Mouse (Mus musculus): ENCODE data around the gene Entpd7. TPM values are rescaled to one million over a fixed set of nuclear protein-coding genes. Genes with fewer than 3 reads are reported as not detected.

Entpd7 gene
- polyA plus RNA-seq, 2 experiments = 9.3 to 13.2 TPM

DNA sequence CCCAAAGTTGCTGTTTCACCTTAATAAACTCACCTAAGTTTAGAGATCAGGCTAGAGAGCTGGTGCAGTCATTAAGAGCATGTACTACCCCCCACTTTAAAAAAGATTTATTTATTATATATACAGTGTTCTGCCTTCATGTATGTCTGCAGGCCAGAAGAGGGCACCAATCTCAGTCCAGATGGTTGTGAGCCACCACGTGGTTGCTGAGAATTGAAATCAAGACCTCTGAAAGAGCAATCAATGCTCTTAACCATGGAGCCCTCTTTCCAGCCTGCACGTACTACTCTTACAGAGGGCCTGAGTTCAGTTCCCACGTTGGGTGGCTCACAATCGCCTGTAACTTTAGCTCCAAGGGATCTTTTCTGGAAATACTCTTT is 22.1 kb upstream of the Entpd7 start:
- Histone ChIP-seq H3K9ac (ENCODE audit: low read depth, low read length, severe bottlenecking) (no peak overlapping the region), H3K27ac (replicated peaks; ENCODE audit: low read depth, low read length) (no peak overlapping the region), H3K4me3 (replicated peaks; ENCODE audit: low read length) (no peak overlapping the region), H3K27me3 (ENCODE audit: control insufficient read depth, insufficient read depth, low read length) (no peaks in the 10 kb centered on the region), H3K4me2 (replicated peaks; ENCODE audit: low read depth, low read length, severe bottlenecking) (no peak overlapping the region), H3K4me1 (ENCODE audit: control insufficient read depth, insufficient read depth, low read length) (no peaks in the 10 kb centered on the region), H3K9me3 (ENCODE audit: control insufficient read depth, low read length) (no peaks in the 10 kb centered on the region), H3K36me3 (ENCODE audit: control insufficient read depth, insufficient read depth, low read length) (peaks cover 15% of the 10 kb centered on the region)
- WGBS = 64% methylated on average over 4 of the region's 4 CpGs
- DNase-seq (ENCODE audit: low spot score) (no peak), ATAC-seq (ENCODE audit: low FRiP score, low read depth) (no peak)
- no peak for TF ChIP-seq POLR2A (IDR thresholded peaks at IDR 0.05; ENCODE audit: borderline replicate concordance, extremely low read depth, insufficient read depth, insufficient read length)

DNA sequence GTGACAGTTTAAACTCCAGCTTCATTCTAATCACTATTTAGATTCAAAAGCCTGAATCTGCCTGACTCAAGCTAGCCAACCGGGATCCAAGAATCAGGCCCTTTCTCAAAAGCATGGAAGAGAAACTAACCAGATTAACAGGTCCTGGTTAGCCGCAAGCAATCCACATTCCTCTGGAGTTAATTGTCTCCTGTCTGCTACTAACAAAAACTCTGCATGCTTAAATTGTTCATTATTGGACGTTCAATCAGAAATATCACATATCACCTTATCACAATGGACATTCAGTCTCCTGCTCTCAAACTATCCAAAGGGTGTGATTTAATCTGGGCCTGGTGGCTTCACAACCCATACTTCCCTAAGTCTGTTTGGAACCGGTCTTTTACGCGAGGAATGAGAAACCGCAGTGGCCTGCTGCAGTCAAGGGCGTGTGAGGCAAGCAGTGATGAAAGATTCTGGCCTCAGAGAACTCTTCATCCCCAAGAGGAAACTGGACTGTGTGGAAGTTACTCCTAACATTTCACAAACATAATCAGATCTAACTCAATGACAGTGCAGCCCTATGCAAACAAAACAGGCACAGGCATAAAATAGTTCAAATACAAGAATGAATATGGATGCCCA is 20.2 kb upstream of the Entpd7 start:
- Histone ChIP-seq H3K9me3 (ENCODE audit: control insufficient read depth, low read length) (no peaks in the 10 kb centered on the region), H3K4me1 (ENCODE audit: control insufficient read depth, insufficient read depth, low read length) (peaks cover 10% of the 10 kb centered on the region), H3K36me3 (ENCODE audit: control insufficient read depth, insufficient read depth, low read length) (peaks cover 3% of the 10 kb centered on the region), H3K27me3 (ENCODE audit: control insufficient read depth, insufficient read depth, low read length) (no peaks in the 10 kb centered on the region), H3K4me2 (replicated peaks; ENCODE audit: low read depth, low read length, severe bottlenecking) (no peak overlapping the region), H3K27ac (replicated peaks; ENCODE audit: low read depth, low read length) (no peak overlapping the region), H3K9ac (ENCODE audit: low read depth, low read length, severe bottlenecking) (no peak overlapping the region), H3K4me3 (replicated peaks; ENCODE audit: low read length) (no peak overlapping the region)
- ATAC-seq (ENCODE audit: low FRiP score, low read depth) = no peak
- no peak for DNase-seq (ENCODE audit: low spot score)
- TF ChIP-seq POLR2A (IDR thresholded peaks at IDR 0.05; ENCODE audit: borderline replicate concordance, extremely low read depth, insufficient read depth, insufficient read length) = no peak
- WGBS = 72% methylated on average over 8 of the region's 8 CpGs

- no peak for TF ChIP-seq POLR2A (IDR thresholded peaks at IDR 0.05; ENCODE audit: borderline replicate concordance, extremely low read depth, insufficient read depth, insufficient read length)
- no peaks in the 10 kb centered on the region for H3K9me3 ChIP-seq (ENCODE audit: control insufficient read depth, low read length)
- WGBS = 70% methylated on average over 7 of the region's 7 CpGs
- H3K27ac ChIP-seq (replicated peaks; ENCODE audit: low read depth, low read length) = no peak overlapping the region
- DNase-seq (ENCODE audit: low spot score) = no peak
- H3K4me3 ChIP-seq (replicated peaks; ENCODE audit: low read length) = no peak overlapping the region
- peaks cover 12% of the 10 kb centered on the region for H3K4me1 ChIP-seq (ENCODE audit: control insufficient read depth, insufficient read depth, low read length)
- H3K4me2 ChIP-seq (replicated peaks; ENCODE audit: low read depth, low read length, severe bottlenecking) = no peak overlapping the region
- H3K27me3 ChIP-seq (ENCODE audit: control insufficient read depth, insufficient read depth, low read length) = no peaks in the 10 kb centered on the region
- no peaks in the 10 kb centered on the region for H3K36me3 ChIP-seq (ENCODE audit: control insufficient read depth, insufficient read depth, low read length)
- no peak overlapping the region for H3K9ac ChIP-seq (ENCODE audit: low read depth, low read length, severe bottlenecking)
- no peak for ATAC-seq (ENCODE audit: low FRiP score, low read depth)
These were observed 18.4 kb upstream of the Entpd7 start for GRCm38 (mm10) chr19:43671054-43671453.

- no peak for ATAC-seq (ENCODE audit: low FRiP score, low read depth)
- Histone ChIP-seq H3K4me2 (replicated peaks; ENCODE audit: low read depth, low read length, severe bottlenecking) (peak overlapping the region; percentile 86), H3K27me3 (ENCODE audit: control insufficient read depth, insufficient read depth, low read length) (no peaks in the 10 kb centered on the region), H3K9me3 (ENCODE audit: control insufficient read depth, low read length) (no peaks in the 10 kb centered on the region), H3K4me3 (replicated peaks; ENCODE audit: low read length) (peak overlapping the region; percentile 90), H3K27ac (replicated peaks; ENCODE audit: low read depth, low read length) (no peak overlapping the region), H3K36me3 (ENCODE audit: control insufficient read depth, insufficient read depth, low read length) (no peaks in the 10 kb centered on the region), H3K9ac (ENCODE audit: low read depth, low read length, severe bottlenecking) (peak overlapping the region; percentile 85), H3K4me1 (ENCODE audit: control insufficient read depth, insufficient read depth, low read length) (peaks cover 19% of the 10 kb centered on the region)
- no peak for TF ChIP-seq POLR2A (IDR thresholded peaks at IDR 0.05; ENCODE audit: borderline replicate concordance, extremely low read depth, insufficient read depth, insufficient read length)
- WGBS = 7% methylated on average over 21 of the region's 21 CpGs
- no peak for DNase-seq (ENCODE audit: low spot score)
These were observed 15.8 kb upstream of the Entpd7 start for GRCm38 (mm10) chr19:43673513-43674315.

- no peak for DNase-seq (ENCODE audit: low spot score)
These were observed 15.2 kb upstream of the Entpd7 start for GRCm38 (mm10) chr19:43674316-43674689.

More at GRCm38 (mm10) chr19:43674316-43674689, 15.2 kb upstream of the Entpd7 start:
- WGBS = 1% methylated on average over 26 of the region's 29 CpGs
- Histone ChIP-seq H3K4me3 (replicated peaks; ENCODE audit: low read length) (peak overlapping the region; percentile 90), H3K4me2 (replicated peaks; ENCODE audit: low read depth, low read length, severe bottlenecking) (peak overlapping the region; percentile 86), H3K4me1 (ENCODE audit: control insufficient read depth, insufficient read depth, low read length) (peaks cover 19% of the 10 kb centered on the region), H3K9ac (ENCODE audit: low read depth, low read length, severe bottlenecking) (peak overlapping the region; percentile 85), H3K27me3 (ENCODE audit: control insufficient read depth, insufficient read depth, low read length) (no peaks in the 10 kb centered on the region), H3K36me3 (ENCODE audit: control insufficient read depth, insufficient read depth, low read length) (no peaks in the 10 kb centered on the region), H3K27ac (replicated peaks; ENCODE audit: low read depth, low read length) (peak overlapping the region; percentile 65), H3K9me3 (ENCODE audit: control insufficient read depth, low read length) (no peaks in the 10 kb centered on the region)
- TF ChIP-seq POLR2A (IDR thresholded peaks at IDR 0.05; ENCODE audit: borderline replicate concordance, extremely low read depth, insufficient read depth, insufficient read length) = no peak
- peak; percentile 4; the same call in 1 of the 2 replicates for ATAC-seq (ENCODE audit: low FRiP score, low read depth)

Measured in limb, embryonic 14.5 days (tissue).